Mouse (Mus musculus): ENCODE results near the gene Hes7. TPM values are rescaled to one million over a fixed set of nuclear protein-coding genes. Genes with fewer than 3 reads are reported as not detected.

The Hes7 gene
- total and polyA plus RNA-seq, 3 experiments, result 0.04 TPM; not detected in 2

DNA sequence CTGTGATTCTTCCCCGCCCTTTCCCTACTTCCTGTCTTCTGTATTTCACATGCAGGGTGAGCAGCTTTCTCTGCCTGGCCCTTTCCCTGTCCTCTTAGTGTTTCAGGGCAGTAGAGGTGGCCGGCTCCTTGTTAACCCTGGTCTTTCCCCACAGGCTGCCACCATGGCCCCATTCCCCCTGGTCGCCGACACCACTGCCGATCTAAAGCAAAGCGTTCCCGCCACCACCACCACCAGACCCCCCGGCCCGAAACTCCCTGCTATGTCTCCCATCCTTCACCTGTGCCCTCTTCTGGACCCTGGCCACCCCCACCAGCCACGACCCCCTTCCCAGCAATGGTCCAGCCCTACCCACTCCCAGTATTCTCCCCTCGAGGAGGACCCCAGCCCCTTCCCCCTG, 13.9 kb upstream of the Hes7 start:
- no peak overlapping the region for H3K4me3 ChIP-seq (replicated peaks in 1 of 3; ENCODE audit: low read depth in 2 of 3, low read length in 2 of 3, poor library complexity in 1 of 3)
- peaks cover 81 to 87% of the 10 kb centered on the region in 2 experiments for H3K36me3 ChIP-seq (replicated peaks in 1 of 2; ENCODE audit: control insufficient read depth in 1 of 2, insufficient read depth in 1 of 2, low read length in 1 of 2)
- H3K4me1 ChIP-seq (ENCODE audit: control insufficient read depth in 1 of 2, insufficient read depth in 2 of 2), result peaks cover 5 to 22% of the 10 kb centered on the region in 2 experiments
- no peak for TF ChIP-seq BHLHE40 (IDR thresholded peaks at IDR 0.05; ENCODE audit: low read depth, low read length)
- H3K4me2 ChIP-seq (ENCODE audit: insufficient read depth, low read depth, poor library complexity, severe bottlenecking), result no peak overlapping the region
- dilution Hi-C loops (cut with MboI; ENCODE audit: extremely low pct_ligation_motif_present, extremely low pct_unique_long_range_greater_than_20kb, low sequenced_read_pairs), result no loop called here
- H3K9me3 ChIP-seq (replicated peaks; ENCODE audit: low read length), result no peaks in the 10 kb centered on the region
- no peak for DNase-seq (ENCODE audit: extremely low read depth)
- H3K27ac ChIP-seq (ENCODE audit: insufficient read depth, low read depth), result no peak overlapping the region
- peaks cover 5% of the 10 kb centered on the region for H3K27me3 ChIP-seq (replicated peaks)
- H3K79me2 ChIP-seq (replicated peaks; ENCODE audit: control insufficient read depth, extremely low read depth, insufficient read depth, poor library complexity, severe bottlenecking), result peaks cover 4% of the 10 kb centered on the region
- in situ Hi-C loops (cut with MboI; ENCODE audit: low pct_ligation_motif_present, low pct_unique_long_range_greater_than_20kb, low sequenced_read_pairs), result no loop called here
- H3K9ac ChIP-seq (ENCODE audit: insufficient read depth, low read depth), result no peak overlapping the region

DNA sequence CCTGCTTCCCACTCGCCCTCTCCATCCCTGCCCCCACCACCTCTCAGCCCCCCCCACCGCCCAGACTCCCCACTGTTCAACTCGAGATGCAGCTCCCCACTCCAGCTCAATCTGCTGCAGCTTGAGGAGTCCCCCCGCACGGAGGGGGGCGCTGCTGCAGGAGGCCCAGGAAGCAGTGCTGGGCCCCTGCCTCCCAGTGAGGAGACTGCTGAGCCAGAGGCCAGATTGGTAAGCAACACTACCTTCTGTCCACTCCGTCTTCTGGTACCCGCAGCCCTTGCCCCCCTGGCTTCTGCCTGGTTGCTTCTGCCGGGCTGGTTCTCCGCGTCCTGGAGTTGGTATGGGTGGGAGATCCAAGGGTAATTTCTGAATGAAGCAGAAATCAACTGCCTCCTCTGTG, 13.4 kb upstream of the Hes7 start:
- H3K36me3 ChIP-seq (replicated peaks in 1 of 2; ENCODE audit: control insufficient read depth in 1 of 2, insufficient read depth in 1 of 2, low read length in 1 of 2), result peaks cover 76 to 82% of the 10 kb centered on the region in 2 experiments
- peaks cover 3 to 22% of the 10 kb centered on the region in 2 experiments; a peak in 2 of 4 replicates for H3K4me1 ChIP-seq (ENCODE audit: control insufficient read depth in 1 of 2, insufficient read depth in 2 of 2)
- H3K9me3 ChIP-seq (replicated peaks; ENCODE audit: low read length), result no peaks in the 10 kb centered on the region
- H3K4me2 ChIP-seq (ENCODE audit: insufficient read depth, low read depth, poor library complexity, severe bottlenecking), result no peak overlapping the region
- no peak overlapping the region for H3K9ac ChIP-seq (ENCODE audit: insufficient read depth, low read depth)
- no peak overlapping the region for H3K4me3 ChIP-seq (replicated peaks in 1 of 3; ENCODE audit: low read depth in 2 of 3, low read length in 2 of 3, poor library complexity in 1 of 3)
- peaks cover 10% of the 10 kb centered on the region for H3K27me3 ChIP-seq (replicated peaks)
- in situ Hi-C loops (cut with MboI; ENCODE audit: low pct_ligation_motif_present, low pct_unique_long_range_greater_than_20kb, low sequenced_read_pairs) (no loop called here), dilution Hi-C loops (cut with MboI; ENCODE audit: extremely low pct_ligation_motif_present, extremely low pct_unique_long_range_greater_than_20kb, low sequenced_read_pairs) (no loop called here)
- no peak overlapping the region for H3K27ac ChIP-seq (ENCODE audit: insufficient read depth, low read depth)
- DNase-seq (ENCODE audit: extremely low read depth), result no peak
- TF ChIP-seq GABPA (IDR thresholded peaks at IDR 0.05; ENCODE audit: insufficient replicate concordance, low read depth, low read length), result no peak
- TF ChIP-seq MAFK (IDR thresholded peaks at IDR 0.05; ENCODE audit: insufficient replicate concordance, low read length), result no peak
- no peak for TF ChIP-seq HCFC1 (IDR thresholded peaks at IDR 0.05; ENCODE audit: low read depth, low read length)
- no peak for TF ChIP-seq SMC3 (IDR thresholded peaks at IDR 0.05; ENCODE audit: low read depth, low read length)
- TF ChIP-seq MAX (IDR thresholded peaks at IDR 0.05; ENCODE audit: low read length), result no peak
- no peak for TF ChIP-seq MXI1 (IDR thresholded peaks at IDR 0.05; ENCODE audit: low read depth, low read length)
- TF ChIP-seq JUN (IDR thresholded peaks at IDR 0.05; ENCODE audit: insufficient read depth, low read depth, low read length), result no peak
- TF ChIP-seq ZMIZ1 (IDR thresholded peaks at IDR 0.05; ENCODE audit: low read depth, low read length), result no peak
- TF ChIP-seq E2F4 (IDR thresholded peaks at IDR 0.05; ENCODE audit: insufficient replicate concordance, low read depth, low read length), result no peak
- no peak for TF ChIP-seq CHD2 (IDR thresholded peaks at IDR 0.05; ENCODE audit: low read length)
- no peak for TF ChIP-seq ZNF384 (IDR thresholded peaks at IDR 0.05; ENCODE audit: low read depth, low read length)
- no peak for TF ChIP-seq RCOR1 (conservative IDR thresholded peaks at IDR 0.05; ENCODE audit: low read depth, low read length)
- no peak for TF ChIP-seq IRF4 (IDR thresholded peaks at IDR 0.05; ENCODE audit: low read depth, low read length)
- TF ChIP-seq MAZ (IDR thresholded peaks at IDR 0.05; ENCODE audit: low read depth, low read length), result no peak
- TF ChIP-seq MYC (IDR thresholded peaks at IDR 0.05; ENCODE audit: low read depth, low read length), result no peak
- TF ChIP-seq EP300 (IDR thresholded peaks at IDR 0.05; ENCODE audit: low read length), result no peak
- no peak for TF ChIP-seq NRF1 (IDR thresholded peaks at IDR 0.05; ENCODE audit: low read depth, low read length)
- TF ChIP-seq KAT2A (IDR thresholded peaks at IDR 0.05; ENCODE audit: insufficient replicate concordance, low read length), result no peak
- TF ChIP-seq CHD1 (IDR thresholded peaks at IDR 0.05; ENCODE audit: low read depth, low read length), result no peak
- no peak for TF ChIP-seq TBP (conservative IDR thresholded peaks at IDR 0.05; ENCODE audit: low read depth, low read length)
- no peaks in the 10 kb centered on the region for H3K79me2 ChIP-seq (replicated peaks; ENCODE audit: control insufficient read depth, extremely low read depth, insufficient read depth, poor library complexity, severe bottlenecking)
